Mouse (Mus musculus) midbrain, embryonic 14.5 days (tissue): ENCODE data around the gene Uhrf1bp1. TPM values are rescaled to one million over a fixed set of nuclear protein-coding genes. Genes with fewer than 3 reads are reported as not detected.

Experiments
- ATAC-seq: fragments of 200-750 bp; cut with Nextera tagmentation; 2 replicates; pipeline ENCODE4 v1.8.0; 2017; ENCODE audit warnings: moderate number of reproducible peaks, moderate library complexity; ENCODE audit not compliant: low FRiP score, low TSS enrichment
- DNase-seq: peaks from one replicate; pipeline ENCODE4 v3.0.0-alpha.2; 2015
- H3K27ac ChIP-seq: fragments of 300-500 bp; sonication (generic); replicated peaks from 2 replicates; pipeline ENCODE4 v1.5.1; 2014; ENCODE audit warnings: mild to moderate bottlenecking, low read depth, low read length, moderate library complexity
- H3K27me3 ChIP-seq: fragments of 300-500 bp; sonication (generic); 2 replicates; pipeline ENCODE4 v1.6.1; 2014; ENCODE audit warnings: low read length, control low read depth, mixed read lengths; ENCODE audit not compliant: control insufficient read depth, insufficient read depth
- H3K36me3 ChIP-seq: fragments of 300-500 bp; sonication (generic); 2 replicates; pipeline ENCODE4 v1.6.1; 2014; ENCODE audit warnings: low read length, control low read depth; ENCODE audit not compliant: control insufficient read depth, insufficient read depth
- H3K4me1 ChIP-seq: fragments of 300-500 bp; sonication (generic); 2 replicates; pipeline ENCODE4 v1.6.1; 2014; ENCODE audit warnings: mild to moderate bottlenecking, antibody characterized with exemption, low read length, control low read depth; ENCODE audit not compliant: control insufficient read depth, insufficient read depth
- H3K4me2 ChIP-seq: fragments of 300-500 bp; sonication (generic); 2 replicates; pipeline ENCODE4 v1.6.1; 2014; ENCODE audit warnings: mild to moderate bottlenecking, low read length, moderate library complexity
- H3K4me3 ChIP-seq: fragments of 300-500 bp; sonication (generic); replicated peaks from 2 replicates; pipeline ENCODE4 v1.5.1; 2014; ENCODE audit warnings: low read depth, low read length
- H3K9ac ChIP-seq: fragments of 300-500 bp; sonication (generic); replicated peaks from 2 replicates; pipeline ENCODE4 v1.6.1; 2014; ENCODE audit warnings: mild to moderate bottlenecking, low read length, moderate library complexity
- H3K9me3 ChIP-seq: fragments of 300-500 bp; sonication (generic); 2 replicates; pipeline ENCODE4 v1.6.1; 2016; ENCODE audit warnings: low read length, control low read depth, mixed read lengths; ENCODE audit not compliant: control insufficient read depth
- WGBS: fragments of 180-500 bp; shearing (Covaris S2); extraction: QIAGEN DNeasy Blood & Tissue Kit; methylation state at CpG from one replicate; pipeline ENCODE4 v1.1.7; 2014; 5-methylcytosine and 5-hydroxymethylcytosine counted together
- polyA plus RNA-seq: library from polyadenylated mRNA; unstranded; fragments of >200 nt; fragmentation: Nextera tagmentation; extraction: Ambion mirVana; gene quantifications from 2 replicates; pipeline ENCODE4 v1.2.1, GENCODE M21; 2014

Uhrf1bp1 gene
- polyA plus RNA-seq, 1 experiment from 2014 or later: 9.3 TPM

DNA sequence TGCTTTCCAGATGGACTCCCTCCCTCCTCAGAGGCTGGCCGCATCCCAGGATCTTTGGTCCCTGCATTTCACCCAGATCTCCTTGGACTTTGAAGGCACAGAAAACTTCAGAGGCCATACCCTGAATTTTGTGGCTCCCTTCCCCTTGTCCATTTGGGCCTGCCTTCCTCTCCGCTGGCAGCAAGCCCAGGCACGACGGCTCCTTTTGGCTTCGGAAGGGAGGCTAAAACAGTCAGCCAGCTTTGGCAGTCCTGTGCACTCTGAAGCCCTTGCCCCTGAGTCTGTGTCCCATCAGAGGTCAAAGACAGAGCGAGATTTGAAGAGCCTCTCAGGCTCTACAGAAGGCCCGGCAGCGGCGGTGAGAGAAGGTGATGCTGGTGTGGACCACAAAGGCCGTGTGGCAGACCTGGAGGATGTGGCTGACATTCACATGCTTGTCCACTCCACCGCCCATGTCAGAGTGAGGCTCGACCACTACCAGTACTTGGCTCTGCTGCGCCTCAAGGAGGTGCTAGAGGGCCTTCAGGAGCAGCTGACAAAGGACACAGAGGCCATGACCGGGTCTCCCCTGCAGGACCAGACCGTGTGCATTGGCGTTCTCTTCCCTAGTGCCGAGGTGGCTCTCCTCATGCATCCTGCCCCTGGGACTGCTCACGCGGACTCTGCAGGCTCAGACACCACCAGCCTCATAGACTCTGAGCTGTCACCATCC, 30.4 kb downstream of the Uhrf1bp1 start:
- no peaks in the 10 kb centered on the region for H3K4me1 ChIP-seq
- no peak for DNase-seq
- H3K4me2 ChIP-seq: no peak overlapping the region
- WGBS: 83% methylated on average over 19 of the region's 19 CpGs
- no peaks in the 10 kb centered on the region for H3K9me3 ChIP-seq
- H3K4me3 ChIP-seq: no peak overlapping the region
- H3K36me3 ChIP-seq: peaks cover 76% of the 10 kb centered on the region
- no peak for ATAC-seq
- no peaks in the 10 kb centered on the region for H3K27me3 ChIP-seq
- no peak overlapping the region for H3K9ac ChIP-seq
- H3K27ac ChIP-seq: no peak overlapping the region

DNA sequence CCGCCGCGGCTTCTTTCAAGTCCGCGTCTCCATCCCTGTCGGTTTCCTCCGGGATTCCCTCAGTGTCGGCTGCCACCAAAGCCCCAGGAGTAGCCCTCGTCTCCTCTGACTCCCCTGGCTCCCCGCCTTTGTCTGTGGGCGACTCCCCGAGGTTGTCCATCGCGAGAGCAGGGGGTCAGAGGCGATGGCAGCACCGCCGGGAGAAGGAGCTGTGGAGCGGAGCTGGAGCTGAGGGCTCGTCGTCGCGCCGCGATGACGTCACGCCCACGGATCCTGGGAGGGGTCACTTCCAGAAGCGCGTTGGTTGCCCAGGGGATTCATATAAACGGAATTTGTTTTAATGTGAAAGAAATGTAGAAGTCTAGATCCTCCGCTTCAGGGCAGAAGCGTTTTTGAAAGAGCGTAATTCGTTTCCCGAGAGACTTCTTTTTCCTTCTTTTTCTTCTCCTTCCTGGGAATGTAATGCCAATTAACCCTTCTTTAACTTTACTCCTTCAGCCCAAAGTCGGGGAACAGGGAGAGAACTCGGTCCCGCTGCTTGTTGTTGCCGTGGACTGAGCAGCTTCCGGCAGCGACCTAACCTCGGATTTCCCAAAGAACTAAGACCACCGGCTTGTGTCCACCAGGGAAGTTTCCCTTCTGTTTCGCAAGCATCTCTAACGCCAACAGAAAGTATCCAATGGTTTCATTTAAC, 51.4 kb downstream of the Uhrf1bp1 start:
- H3K36me3 ChIP-seq: peaks cover 23% of the 10 kb centered on the region
- H3K4me3 ChIP-seq: peak overlapping the region; percentile 90
- WGBS: under 1% methylated on average over 45 of the region's 45 CpGs
- peak overlapping the region; percentile 95 for H3K4me2 ChIP-seq
- peak; percentile 46 for ATAC-seq
- no peaks in the 10 kb centered on the region for H3K27me3 ChIP-seq
- peak; percentile 97 for DNase-seq
- H3K9me3 ChIP-seq: no peaks in the 10 kb centered on the region
- peak overlapping the region; percentile 79 for H3K9ac ChIP-seq
- peak overlapping the region; percentile 71 for H3K27ac ChIP-seq
- peaks cover 20% of the 10 kb centered on the region for H3K4me1 ChIP-seq

DNA sequence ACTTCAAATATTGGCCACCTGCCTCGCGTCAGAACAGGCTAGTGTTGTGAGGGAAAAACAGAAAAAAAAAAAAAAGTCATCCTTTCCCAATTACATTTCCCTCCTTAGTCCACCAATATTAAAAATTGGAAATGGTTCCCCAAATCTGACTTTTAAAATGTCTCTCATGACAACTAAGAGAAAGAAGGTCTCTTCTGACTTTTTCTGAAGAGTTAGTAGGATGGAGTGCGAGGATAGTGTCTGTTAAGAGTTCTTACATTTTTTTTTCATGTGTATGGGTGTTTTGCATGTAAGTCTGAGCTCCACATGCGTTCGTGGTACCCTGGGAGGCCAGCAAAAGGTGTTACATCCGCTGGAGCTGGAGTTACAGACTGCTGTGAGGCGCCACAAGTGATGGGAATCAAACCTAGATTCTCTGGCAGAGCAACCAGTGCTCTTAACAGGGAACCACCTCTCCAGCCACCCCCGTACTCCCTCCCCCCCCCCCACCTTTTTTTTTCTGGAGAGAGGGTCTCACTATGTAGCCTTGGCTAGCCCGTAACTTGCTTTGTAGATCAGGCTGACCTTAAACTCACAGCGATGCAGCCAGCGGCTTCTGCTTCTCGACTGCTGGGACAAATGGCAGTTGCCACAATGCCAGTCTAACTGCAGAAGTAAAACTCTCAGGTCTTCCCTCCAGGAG, 52.1 kb downstream of the Uhrf1bp1 start:
- Histone ChIP-seq H3K27me3 (no peaks in the 10 kb centered on the region), H3K4me3 (peak overlapping the region; percentile 90), H3K27ac (peak overlapping the region; percentile 90), H3K9me3 (no peaks in the 10 kb centered on the region), H3K9ac (peak overlapping the region; percentile 76), H3K4me1 (peaks cover 20% of the 10 kb centered on the region), H3K36me3 (peaks cover 21% of the 10 kb centered on the region), H3K4me2 (peak overlapping the region; percentile 95)
- under 1% methylated on average over 12 of the region's 12 CpGs for WGBS
- ATAC-seq (no peak), DNase-seq (peak; percentile 32)

DNA sequence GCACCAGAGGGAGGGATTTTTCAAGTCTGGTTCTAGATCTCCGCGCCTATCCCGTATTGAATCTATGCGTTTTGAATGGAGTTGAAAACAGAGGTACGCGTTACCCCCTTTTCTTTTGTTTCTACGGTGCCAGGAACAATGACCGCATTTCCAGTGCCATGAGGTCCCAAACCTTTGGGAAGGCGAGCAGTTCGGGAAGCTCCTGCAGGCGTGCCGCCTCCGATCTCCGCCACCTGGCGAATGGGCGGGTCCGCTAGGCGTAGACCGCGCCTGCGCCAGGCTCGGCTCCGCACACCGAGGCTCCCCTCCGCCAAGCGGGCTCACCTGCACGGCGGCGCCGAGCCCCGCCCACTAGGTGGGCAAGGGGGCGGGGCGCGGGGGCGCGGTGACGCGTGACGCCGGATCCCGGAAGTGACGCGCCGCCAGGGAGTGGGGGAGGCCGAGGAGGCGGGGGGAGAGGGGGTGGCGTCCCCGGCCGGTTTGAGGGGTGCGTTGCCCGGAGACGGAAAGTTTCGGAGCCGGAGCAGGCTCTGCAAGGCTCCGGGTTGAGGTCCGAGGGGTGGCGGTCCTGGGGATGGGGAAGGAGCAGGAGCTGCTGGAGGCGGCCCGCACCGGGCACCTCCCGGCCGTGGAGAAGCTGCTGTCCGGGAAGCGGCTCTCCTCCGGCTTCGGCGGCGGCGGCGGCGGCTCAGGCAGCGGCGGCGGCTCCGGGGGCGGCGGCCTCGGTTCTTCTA, 52.8 kb downstream of the Uhrf1bp1 start, which contains the start of gene Anks1:
Anks1 (plus strand) TSS at position 419 of the 734 bp plus-strand sequence.
- peaks cover 20% of the 10 kb centered on the region for H3K36me3 ChIP-seq
- ATAC-seq (peak; percentile 93), DNase-seq (peak; percentile 96)
- H3K9me3 ChIP-seq: no peaks in the 10 kb centered on the region
- peak within 1 kb of the TSS; percentile 90 for H3K27ac ChIP-seq
- peak within 1 kb of the TSS; percentile 76 for H3K9ac ChIP-seq
- peak within 1 kb of the TSS; percentile 95 for H3K4me2 ChIP-seq
- under 1% methylated on average over 76 of the region's 78 CpGs for WGBS
- peaks cover 20% of the 10 kb centered on the region for H3K4me1 ChIP-seq
- H3K4me3 ChIP-seq: peak within 1 kb of the TSS; percentile 90
- H3K27me3 ChIP-seq: no peaks in the 10 kb centered on the region

DNA sequence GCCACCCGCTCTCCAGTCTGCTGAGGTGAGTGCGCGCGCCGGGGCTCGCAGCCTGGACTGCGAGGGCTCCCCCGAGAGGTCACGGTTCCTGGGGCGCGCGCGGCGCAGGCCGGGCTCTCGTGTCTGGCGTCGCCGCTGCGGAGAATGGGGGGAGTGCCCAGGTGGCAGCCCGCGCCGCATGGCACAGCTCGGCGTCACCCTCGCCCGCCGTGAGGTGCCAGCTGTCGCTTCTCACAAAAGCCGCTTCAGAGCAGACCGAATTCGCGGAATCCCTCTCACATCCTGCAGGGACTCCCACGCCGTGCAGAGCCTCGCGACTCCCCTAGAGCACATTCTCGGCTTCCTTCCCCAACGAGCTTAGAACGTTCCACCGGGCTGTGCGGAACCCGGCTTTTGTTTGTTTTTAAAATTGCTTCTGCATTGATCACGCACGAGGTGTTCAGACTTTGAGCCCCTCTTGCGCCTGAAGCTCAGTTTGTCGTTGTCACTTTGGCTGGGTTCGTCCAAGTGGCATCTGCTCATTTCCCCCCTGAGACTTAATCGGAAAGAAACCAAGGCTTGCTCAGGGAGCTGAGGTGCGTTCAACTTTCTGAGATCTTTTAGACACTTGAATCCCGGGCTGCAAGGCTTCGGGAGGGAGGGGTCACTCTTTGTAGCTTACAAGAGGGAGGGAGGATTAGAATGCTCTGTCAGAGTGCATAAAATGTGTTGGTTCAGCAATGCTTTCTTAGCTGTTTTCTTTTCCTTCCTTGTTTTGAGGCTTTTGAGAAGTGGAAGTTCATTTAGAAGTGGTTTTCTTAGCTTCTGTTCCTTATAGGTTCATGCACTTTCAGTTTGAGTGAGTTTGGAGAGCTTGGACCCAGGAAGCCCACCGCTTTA, 53.6 kb downstream of the Uhrf1bp1 start, which contains the start of gene Taf11:
Taf11 (minus strand) TSS at position 223 of the 879 bp plus-strand sequence.
- H3K27me3 ChIP-seq: no peaks in the 10 kb centered on the region
- 2% methylated on average over 53 of the region's 53 CpGs for WGBS
- peak within 1 kb of the TSS; percentile 95 for H3K4me2 ChIP-seq
- ATAC-seq: peak; percentile 57
- peak within 1 kb of the TSS; percentile 90 for H3K4me3 ChIP-seq
- peak; percentile 70 for DNase-seq
- H3K9me3 ChIP-seq: no peaks in the 10 kb centered on the region
- H3K4me1 ChIP-seq: peaks cover 20% of the 10 kb centered on the region
- peaks cover 15% of the 10 kb centered on the region for H3K36me3 ChIP-seq
- peak within 1 kb of the TSS; percentile 90 for H3K27ac ChIP-seq
- peak within 1 kb of the TSS; percentile 76 for H3K9ac ChIP-seq

DNA sequence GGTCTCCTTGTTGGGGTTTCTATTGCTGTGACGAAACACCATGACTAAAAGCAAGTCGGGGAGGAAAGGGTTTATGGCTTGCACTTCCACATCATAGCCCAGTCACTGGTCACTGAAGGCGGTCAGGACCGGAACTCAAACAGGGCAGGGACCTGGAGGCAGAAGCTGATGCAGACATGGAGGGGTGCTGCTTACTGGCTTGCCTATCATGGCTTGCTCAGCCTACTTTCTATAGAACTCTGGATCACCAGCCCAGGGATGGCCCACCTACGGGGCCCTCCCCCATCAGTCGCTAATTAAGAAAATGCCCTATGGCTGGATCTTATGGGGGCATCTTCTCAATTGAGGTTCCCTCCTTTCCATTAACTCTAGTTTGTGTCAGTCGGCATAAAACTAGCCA, 55.1 kb downstream of the Uhrf1bp1 start:
- 94% methylated on average over 7 of the region's 7 CpGs for WGBS
- no peaks in the 10 kb centered on the region for H3K27me3 ChIP-seq
- no peaks in the 10 kb centered on the region for H3K9me3 ChIP-seq
- no peak for DNase-seq
- ATAC-seq: no peak
- H3K4me2 ChIP-seq: no peak overlapping the region
- no peak overlapping the region for H3K4me3 ChIP-seq
- no peak overlapping the region for H3K9ac ChIP-seq
- no peak overlapping the region for H3K27ac ChIP-seq
- peaks cover 17% of the 10 kb centered on the region for H3K4me1 ChIP-seq
- H3K36me3 ChIP-seq: peaks cover 9% of the 10 kb centered on the region; the same call in 1 of the 2 replicates

DNA sequence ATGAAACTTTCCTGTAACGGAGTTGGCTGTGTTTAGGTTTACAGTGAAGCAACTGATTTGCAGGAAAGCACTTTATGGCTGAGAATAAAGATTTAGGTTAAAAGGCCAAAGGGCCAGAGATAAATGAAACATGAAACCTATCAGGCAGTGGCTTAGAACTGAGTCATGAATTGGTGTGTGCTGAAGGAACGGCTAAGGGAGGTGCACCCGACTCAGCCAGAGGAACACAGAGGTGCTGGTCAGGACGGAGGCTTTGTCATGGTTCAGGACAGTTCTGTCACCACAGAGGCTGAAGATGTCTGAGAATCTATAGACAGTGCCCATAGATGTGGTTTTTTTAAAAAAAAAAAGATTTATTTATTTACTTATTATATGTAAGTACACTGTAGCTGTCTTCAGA, 58.5 kb downstream of the Uhrf1bp1 start:
- H3K9ac ChIP-seq: no peak overlapping the region
- H3K4me3 ChIP-seq: no peak overlapping the region
- no peak for ATAC-seq
- no peak overlapping the region for H3K4me2 ChIP-seq
- whole genome bisulfite sequencing: 88% methylated on average over 4 of the region's 4 CpGs
- H3K4me1 ChIP-seq: peaks cover 11% of the 10 kb centered on the region
- H3K9me3 ChIP-seq: no peaks in the 10 kb centered on the region
- peaks cover 9% of the 10 kb centered on the region; the same call in 1 of the 2 replicates for H3K36me3 ChIP-seq
- H3K27me3 ChIP-seq: no peaks in the 10 kb centered on the region
- no peak for DNase-seq
- H3K27ac ChIP-seq: no peak overlapping the region
